Mouse (Mus musculus) T-helper 2 cell (primary cell): Measurements from ENCODE around the gene Tbc1d24.

Experiments
- in situ Hi-C: fragments of 300-600 bp; cut with MboI, MseI; formaldehyde crosslinking; loops from one replicate; pipeline ENCODE4 v1.15.1; 2025; ENCODE audit warnings: high pct_unique_total_duplicates

Tbc1d24 gene

GRCm38 (mm10) chr17:24210591-24210990 is 5.2 kb upstream of the Tbc1d24 start:
- in situ Hi-C loops = no loop called here

- in situ Hi-C loops = no loop called here
Observed at GRCm38 (mm10) chr17:24209916-24210240, 4.5 kb upstream of the Tbc1d24 start.

- in situ Hi-C loops = no loop called here
Observed at GRCm38 (mm10) chr17:24209043-24209915, 3.9 kb upstream of the Tbc1d24 start, which contains the start of gene Ntn3. Ntn3 (minus strand) TSS chr17:24209531.

- in situ Hi-C loops = no loop called here
Observed at GRCm38 (mm10) chr17:24208641-24209042, 3.3 kb upstream of the Tbc1d24 start.

GRCm38 (mm10) chr17:24207768-24208640 is 2.6 kb upstream of the Tbc1d24 start:
- in situ Hi-C loops = no loop called here

- in situ Hi-C loops = no loop called here
Observed at GRCm38 (mm10) chr17:24206451-24207351, 1.3 kb upstream of the Tbc1d24 start.

GRCm38 (mm10) chr17:24205908-24206361 is 573 bp upstream of the Tbc1d24 start:
- in situ Hi-C loops = no loop called here

GRCm38 (mm10) chr17:24204846-24205245 is 516 bp downstream of the Tbc1d24 start:
- in situ Hi-C loops = no loop called here

GRCm38 (mm10) chr17:24203611-24204534 is 1.5 kb downstream of the Tbc1d24 start:
- in situ Hi-C loops = no loop called here

- in situ Hi-C loops = no loop called here
Observed at GRCm38 (mm10) chr17:24203068-24203467, 2.3 kb downstream of the Tbc1d24 start.

GRCm38 (mm10) chr17:24201092-24201491 is 4.3 kb downstream of the Tbc1d24 start:
- in situ Hi-C loops = no loop called here

- in situ Hi-C loops = no loop called here
Observed at GRCm38 (mm10) chr17:24199741-24200140, 5.6 kb downstream of the Tbc1d24 start.

GRCm38 (mm10) chr17:24199252-24199651 is 6.1 kb downstream of the Tbc1d24 start:
- in situ Hi-C loops = no loop called here

GRCm38 (mm10) chr17:24197032-24197824 is 8.1 kb downstream of the Tbc1d24 start:
- in situ Hi-C loops = no loop called here

GRCm38 (mm10) chr17:24195349-24195748 is 10.0 kb downstream of the Tbc1d24 start:
- in situ Hi-C loops = no loop called here

- in situ Hi-C loops = no loop called here
Observed at GRCm38 (mm10) chr17:24193769-24194168, 11.6 kb downstream of the Tbc1d24 start.

- in situ Hi-C loops = no loop called here
Observed at GRCm38 (mm10) chr17:24193268-24193667, 12.1 kb downstream of the Tbc1d24 start.

GRCm38 (mm10) chr17:24192848-24193247 is 12.5 kb downstream of the Tbc1d24 start:
- in situ Hi-C loops = no loop called here

- in situ Hi-C loops = no loop called here
Observed at GRCm38 (mm10) chr17:24191481-24191880, 13.9 kb downstream of the Tbc1d24 start.
